Comparison of ENCODE assay signal across 10 mouse cellular contexts in the genomic region with DNA sequence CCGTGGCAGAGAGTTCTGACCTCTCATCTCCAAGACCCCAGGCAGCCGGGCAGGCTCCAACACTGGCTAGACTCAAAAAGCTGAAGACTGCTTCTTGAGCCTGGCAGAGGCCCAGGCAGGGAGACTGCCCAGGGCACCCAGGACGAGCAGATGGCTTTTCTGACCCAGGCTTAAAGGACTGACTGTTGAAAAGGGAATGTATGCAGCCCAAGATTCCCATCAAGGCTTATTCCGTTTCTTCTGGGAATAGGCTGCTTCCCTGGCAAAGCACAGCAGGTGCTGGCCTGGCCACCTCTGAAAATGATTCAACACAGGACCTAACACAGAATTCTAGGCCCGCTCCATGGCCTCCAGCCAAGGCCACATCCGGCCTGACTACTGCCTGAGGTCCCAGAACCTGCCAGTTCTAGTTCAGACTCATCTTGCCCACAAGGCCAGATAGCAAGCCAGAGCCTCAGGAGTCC. TPM values are rescaled to one million over a fixed set of nuclear protein-coding genes. Genes with fewer than 3 reads are reported as not detected.
DNase-seq lines count a peak whose midpoint lies in the region; ATAC-seq and TF ChIP-seq lines count a peak whose summit lies in the region.
"Had no signal": no experiment of that assay in that cellular context is flagged by ENCODE, and none has a peak within 500 bp of the region (broad histone marks: within the 10 kb centered on the region; RNA-seq: fewer than 3 reads in every experiment).

No protein-coding gene starts in this region.

- no peak overlapping the region for H3K4me2 ChIP-seq in liver, embryonic 11.5 days
- no peak overlapping the region for H3K4me2 ChIP-seq in midbrain, embryonic 13.5 days (replicated peaks)
- H3K4me2 ChIP-seq in midbrain, postnatal 0 days (ENCODE audit: low read depth, low read length, poor library complexity, severe bottlenecking) = no peak overlapping the region
- H3K4me2 ChIP-seq: embryonic facial prominence, embryonic 15.5 days had no signal

- 47% methylated on average over 6 of the region's 6 CpGs for WGBS in liver, adult 2 months
- WGBS in liver, embryonic 11.5 days = 88% methylated on average over 6 of the region's 6 CpGs
- WGBS in midbrain, embryonic 13.5 days = 81% methylated on average over 6 of the region's 6 CpGs
- 61% methylated on average over 6 of the region's 6 CpGs for WGBS in lung, adult 2 months
- WGBS in midbrain, postnatal 0 days = 76% methylated on average over 6 of the region's 6 CpGs

- TF ChIP-seq POLR2A in liver, adult 2 months (IDR thresholded peaks at IDR 0.05; ENCODE audit: extremely low read depth, insufficient read depth, low read length) = no peak
- no peak for TF ChIP-seq POLR2A in lung, adult 2 months (IDR thresholded peaks at IDR 0.05; ENCODE audit: borderline replicate concordance, extremely low read depth, low read depth, low read length)

- no peaks in the 10 kb centered on the region for H3K9me3 ChIP-seq in liver, embryonic 11.5 days (ENCODE audit: control insufficient read depth, low read length)
- no peaks in the 10 kb centered on the region for H3K9me3 ChIP-seq in midbrain, embryonic 13.5 days
- no peaks in the 10 kb centered on the region for H3K9me3 ChIP-seq in midbrain, postnatal 0 days (ENCODE audit: low read length)
- H3K9me3 ChIP-seq: embryonic facial prominence, embryonic 15.5 days had no signal

- H3K27me3 ChIP-seq in liver, adult 2 months (ENCODE audit: control insufficient read depth, insufficient read depth, low read length) = 0 out of 2 replicates have a peak, but pooled peaks cover 4% of the 10 kb centered on the region
- peaks cover 30% of the 10 kb centered on the region for H3K27me3 ChIP-seq in liver, embryonic 11.5 days (replicated peaks; ENCODE audit: control insufficient read depth, insufficient read depth, low read length)
- H3K27me3 ChIP-seq in midbrain, embryonic 13.5 days = peaks cover 37% of the 10 kb centered on the region
- H3K27me3 ChIP-seq in midbrain, postnatal 0 days (ENCODE audit: insufficient read depth, low read length) = peaks cover 20% of the 10 kb centered on the region; the same call in 1 of the 2 replicates

- no peak for DNase-seq in liver, adult 2 months (ENCODE audit: extremely low read depth, low read depth, low spot score)
- DNase-seq in liver, embryonic 11.5 days (ENCODE audit: low spot score) = no peak
- DNase-seq in adrenal gland, adult (ENCODE audit: inconsistent age in 2 of 2, low spot score in 1 of 2) = peak; percentile 92 to 96
- peak; percentile 80 to 84 for DNase-seq in cerebellum, postnatal 10 days
- DNase-seq in kidney, postnatal 10 days = peak; percentile 55
- no peak for DNase-seq in lung, adult 2 months
- DNase-seq in midbrain, postnatal 0 days (ENCODE audit: low spot score) = no peak

- no peaks in the 10 kb centered on the region for H3K79me2 ChIP-seq in liver, adult 2 months (ENCODE audit: control insufficient read depth, insufficient read depth, low read length)

- ATAC-seq in liver, embryonic 11.5 days (replicated peaks; ENCODE audit: low FRiP score) = no peak
- no peak for ATAC-seq in midbrain, embryonic 13.5 days
- no peak for ATAC-seq in midbrain, postnatal 0 days (ENCODE audit: low FRiP score)

- H3K36me3 ChIP-seq in liver, adult 2 months (ENCODE audit: control insufficient read depth, insufficient read depth, low read length) = peaks cover 32% of the 10 kb centered on the region
- peaks cover 33% of the 10 kb centered on the region for H3K36me3 ChIP-seq in liver, embryonic 11.5 days (ENCODE audit: control insufficient read depth, insufficient read depth, low read length)
- peaks cover 61% of the 10 kb centered on the region for H3K36me3 ChIP-seq in midbrain, embryonic 13.5 days
- peaks cover 40% of the 10 kb centered on the region for H3K36me3 ChIP-seq in midbrain, postnatal 0 days (ENCODE audit: insufficient read depth, low read length)

- 0 out of 2 replicates have a peak overlapping the region, but pooled peaks have one; percentile 5 for H3K27ac ChIP-seq in liver, adult 2 months (replicated peaks; ENCODE audit: insufficient read depth, low read depth, low read length)
- H3K27ac ChIP-seq in liver, embryonic 11.5 days (ENCODE audit: low read depth, low read length) = no peak overlapping the region
- H3K27ac ChIP-seq in midbrain, embryonic 13.5 days = no peak overlapping the region
- H3K27ac ChIP-seq in midbrain, postnatal 0 days (ENCODE audit: low read depth, low read length) = no peak overlapping the region
- H3K27ac ChIP-seq: embryonic facial prominence, embryonic 15.5 days had no signal

- no peak overlapping the region for H3K4me3 ChIP-seq in liver, adult 2 months (ENCODE audit: insufficient read depth, low read depth, low read length)
- no peak overlapping the region for H3K4me3 ChIP-seq in liver, embryonic 11.5 days (ENCODE audit: low read depth, low read length)
- no peak overlapping the region for H3K4me3 ChIP-seq in midbrain, embryonic 13.5 days (replicated peaks)
- no peak overlapping the region for H3K4me3 ChIP-seq in lung, adult 2 months (replicated peaks; ENCODE audit: extremely low read depth, low read depth, low read length)
- no peak overlapping the region for H3K4me3 ChIP-seq in midbrain, postnatal 0 days (ENCODE audit: low read depth, low read length)
- H3K4me3 ChIP-seq: embryonic facial prominence, embryonic 15.5 days had no signal

- no peak for TF ChIP-seq CTCF in liver, adult 2 months (IDR thresholded peaks at IDR 0.05; ENCODE audit: low read depth, low read length)
- TF ChIP-seq CTCF in lung, adult 2 months (IDR thresholded peaks at IDR 0.05; ENCODE audit: insufficient read depth, low read length) = no peak
- no peak for TF ChIP-seq CTCF in midbrain, postnatal 0 days (IDR thresholded peaks at IDR 0.05)

- H3K9ac ChIP-seq in liver, adult 2 months (ENCODE audit: low read depth, low read length) = no peak overlapping the region
- H3K9ac ChIP-seq in liver, embryonic 11.5 days (ENCODE audit: low read depth, low read length) = no peak overlapping the region
- no peak overlapping the region for H3K9ac ChIP-seq in midbrain, embryonic 13.5 days (replicated peaks)
- no peak overlapping the region for H3K9ac ChIP-seq in midbrain, postnatal 0 days (replicated peaks; ENCODE audit: low read length, poor library complexity, severe bottlenecking)
- H3K9ac ChIP-seq: embryonic facial prominence, embryonic 15.5 days had no signal

- no peaks in the 10 kb centered on the region for H3K4me1 ChIP-seq in liver, adult 2 months (ENCODE audit: control insufficient read depth, insufficient read depth, low read length)
- H3K4me1 ChIP-seq in liver, embryonic 11.5 days (replicated peaks; ENCODE audit: control insufficient read depth, insufficient read depth, low read length) = peaks cover 43% of the 10 kb centered on the region
- H3K4me1 ChIP-seq in midbrain, embryonic 13.5 days (replicated peaks) = peaks cover 12% of the 10 kb centered on the region
- H3K4me1 ChIP-seq in lung, adult 2 months (ENCODE audit: control insufficient read depth, insufficient read depth, low read length) = peaks cover 2% of the 10 kb centered on the region
- no peaks in the 10 kb centered on the region for H3K4me1 ChIP-seq in midbrain, postnatal 0 days (ENCODE audit: insufficient read depth, low read length)

RNA-seq across cellular contexts. Expression of gene Ifitm10, which starts 1.7 kb away (rescaled TPM):
- 0.54 and 0.65 TPM in 2 replicates for total RNA-seq in liver, adult 2 months (2014; rRNA removed)
- polyA plus RNA-seq in liver, adult 2 months (2012; rRNA removed) = 0.71 and 1.00 TPM in 2 replicates
- polyA plus RNA-seq in liver, embryonic 11.5 days (2014; fragmentation: Nextera tagmentation; extraction: Ambion mirVana) = 1.8 and 2.4 TPM in 2 replicates
- polyA plus RNA-seq in midbrain, embryonic 13.5 days (2015; fragmentation: Nextera tagmentation; extraction: Ambion mirVana) = 1.9 and 2.3 TPM in 2 replicates
- polyA plus RNA-seq in lung, adult 2 months (2012; rRNA removed) = 48.5 and 49.1 TPM in 2 replicates
- 16.4 and 21.8 TPM in 2 replicates for total RNA-seq in midbrain, postnatal 0 days (2014; rRNA removed)
- polyA plus RNA-seq in midbrain, postnatal 0 days (2015; fragmentation: Nextera tagmentation; extraction: Ambion mirVana) = 20.8 and 23.5 TPM in 2 replicates

RNA-seq across cellular contexts. Expression of gene Gm49369, which starts 7.2 kb away (rescaled TPM):
- 126 and 130 TPM in 2 replicates for total RNA-seq in liver, adult 2 months (2014; rRNA removed)
- 0.38 TPM in 1 of 2 replicates, not detected in the other for polyA plus RNA-seq in liver, adult 2 months (2012; rRNA removed)
- polyA plus RNA-seq in liver, embryonic 11.5 days (2014; fragmentation: Nextera tagmentation; extraction: Ambion mirVana) = not detected in 2 replicates
- polyA plus RNA-seq in midbrain, embryonic 13.5 days (2015; fragmentation: Nextera tagmentation; extraction: Ambion mirVana) = not detected in 2 replicates
- 0.24 TPM in 1 of 2 replicates, not detected in the other for polyA plus RNA-seq in lung, adult 2 months (2012; rRNA removed)
- 3.3 TPM in 1 of 2 replicates, not detected in the other for total RNA-seq in midbrain, postnatal 0 days (2014; rRNA removed)
- polyA plus RNA-seq in midbrain, postnatal 0 days (2015; fragmentation: Nextera tagmentation; extraction: Ambion mirVana) = not detected in 2 replicates
- polyA plus RNA-seq: embryonic facial prominence, embryonic 15.5 days had no signal

RNA-seq across cellular contexts. Expression of gene Ctsd, which starts 12.5 kb away (rescaled TPM):
- total RNA-seq in liver, adult 2 months (2014; rRNA removed) = 215 and 244 TPM in 2 replicates
- polyA plus RNA-seq in liver, adult 2 months (2012; rRNA removed) = 355 and 444 TPM in 2 replicates
- 316 and 340 TPM in 2 replicates for polyA plus RNA-seq in liver, embryonic 11.5 days (2014; fragmentation: Nextera tagmentation; extraction: Ambion mirVana)
- polyA plus RNA-seq in midbrain, embryonic 13.5 days (2015; fragmentation: Nextera tagmentation; extraction: Ambion mirVana) = 191 and 206 TPM in 2 replicates
- 689 and 921 TPM in 2 replicates for polyA plus RNA-seq in lung, adult 2 months (2012; rRNA removed)
- 520 and 652 TPM in 2 replicates for total RNA-seq in midbrain, postnatal 0 days (2014; rRNA removed)
- 320 and 345 TPM in 2 replicates for polyA plus RNA-seq in midbrain, postnatal 0 days (2015; fragmentation: Nextera tagmentation; extraction: Ambion mirVana)

RNA-seq across cellular contexts. Expression of gene Syt8, which starts 59.4 kb away (rescaled TPM):
- total RNA-seq in liver, adult 2 months (2014; rRNA removed) = not detected in 2 replicates
- polyA plus RNA-seq in liver, adult 2 months (2012; rRNA removed) = not detected in 2 replicates
- polyA plus RNA-seq in liver, embryonic 11.5 days (2014; fragmentation: Nextera tagmentation; extraction: Ambion mirVana) = 0.41 and 0.42 TPM in 2 replicates
- not detected in 2 replicates for polyA plus RNA-seq in midbrain, embryonic 13.5 days (2015; fragmentation: Nextera tagmentation; extraction: Ambion mirVana)
- 0.19 and 8.6 TPM in 2 replicates for polyA plus RNA-seq in lung, adult 2 months (2012; rRNA removed)
- not detected in 2 replicates for total RNA-seq in midbrain, postnatal 0 days (2014; rRNA removed)
- polyA plus RNA-seq in midbrain, postnatal 0 days (2015; fragmentation: Nextera tagmentation; extraction: Ambion mirVana) = not detected in 2 replicates
- total RNA-seq: left cerebral cortex, postnatal 10 days had no signal

Comparison
In these comparisons a context has a peak if more than half of its experiments do, and no peak if none do; other contexts are left out.
1. DNase-seq: peak in adrenal gland, adult (2 of 2), cerebellum, postnatal 10 days (2 of 2) and kidney, postnatal 10 days (single experiment); none in liver, adult 2 months (single experiment), liver, embryonic 11.5 days (single experiment), lung, adult 2 months (single experiment) and midbrain, postnatal 0 days (single experiment).